Mouse (Mus musculus): ENCODE measurements around the gene Syngr1. TPM values are rescaled to one million over a fixed set of nuclear protein-coding genes. Genes with fewer than 3 reads are reported as not detected.

Gene Syngr1
- polyA plus RNA-seq, 1 experiment from 2014 or later, result 8.7 TPM

GRCm38 (mm10) chr15:80147511-80147910 lies 56.4 kb downstream of the Syngr1 start:
- no peak overlapping the region for H3K4me3 ChIP-seq (ENCODE audit: low read depth, low read length)
- no peak overlapping the region for H3K9ac ChIP-seq (ENCODE audit: low read length)
- peaks cover 6% of the 10 kb centered on the region for H3K36me3 ChIP-seq (ENCODE audit: control insufficient read depth, insufficient read depth, low read length)
- 80% methylated on average over 5 of the region's 5 CpGs for WGBS
- no peaks in the 10 kb centered on the region for H3K4me1 ChIP-seq (ENCODE audit: control insufficient read depth, insufficient read depth, low read length)
- no peak overlapping the region for H3K27ac ChIP-seq (ENCODE audit: low read depth, low read length)
- H3K27me3 ChIP-seq (ENCODE audit: control insufficient read depth, insufficient read depth, low read length), result no peaks in the 10 kb centered on the region
- no peaks in the 10 kb centered on the region for H3K9me3 ChIP-seq (ENCODE audit: control insufficient read depth, low read length)
- no peak for ATAC-seq (ENCODE audit: insufficient read depth, low FRiP score, low TSS enrichment)
- no peak for DNase-seq (ENCODE audit: low spot score)
- no peak overlapping the region for H3K4me2 ChIP-seq (ENCODE audit: low read depth)

GRCm38 (mm10) chr15:80148565-80148964 lies 57.4 kb downstream of the Syngr1 start:
- H3K4me2 ChIP-seq (ENCODE audit: low read depth), result no peak overlapping the region
- H3K27ac ChIP-seq (ENCODE audit: low read depth, low read length), result no peak overlapping the region
- H3K9me3 ChIP-seq (ENCODE audit: control insufficient read depth, low read length), result no peaks in the 10 kb centered on the region
- no peak for ATAC-seq (ENCODE audit: insufficient read depth, low FRiP score, low TSS enrichment)
- peaks cover 9% of the 10 kb centered on the region for H3K36me3 ChIP-seq (ENCODE audit: control insufficient read depth, insufficient read depth, low read length)
- WGBS, result 88% methylated on average over 8 of the region's 8 CpGs
- H3K27me3 ChIP-seq (ENCODE audit: control insufficient read depth, insufficient read depth, low read length), result no peaks in the 10 kb centered on the region
- H3K4me3 ChIP-seq (ENCODE audit: low read depth, low read length), result no peak overlapping the region
- no peaks in the 10 kb centered on the region for H3K4me1 ChIP-seq (ENCODE audit: control insufficient read depth, insufficient read depth, low read length)
- H3K9ac ChIP-seq (ENCODE audit: low read length), result no peak overlapping the region
- no peak for DNase-seq (ENCODE audit: low spot score)

- H3K4me1 ChIP-seq (ENCODE audit: control insufficient read depth, insufficient read depth, low read length), result no peaks in the 10 kb centered on the region
- ATAC-seq (ENCODE audit: insufficient read depth, low FRiP score, low TSS enrichment) (no peak), DNase-seq (ENCODE audit: low spot score) (no peak)
- H3K9ac ChIP-seq (ENCODE audit: low read length), result no peak overlapping the region
- no peak overlapping the region for H3K27ac ChIP-seq (ENCODE audit: low read depth, low read length)
- H3K9me3 ChIP-seq (ENCODE audit: control insufficient read depth, low read length), result no peaks in the 10 kb centered on the region
- no peak overlapping the region for H3K4me3 ChIP-seq (ENCODE audit: low read depth, low read length)
- 94% methylated on average over 7 of the region's 7 CpGs for WGBS
- no peak overlapping the region for H3K4me2 ChIP-seq (ENCODE audit: low read depth)
- no peaks in the 10 kb centered on the region for H3K27me3 ChIP-seq (ENCODE audit: control insufficient read depth, insufficient read depth, low read length)
- H3K36me3 ChIP-seq (ENCODE audit: control insufficient read depth, insufficient read depth, low read length), result peaks cover 16% of the 10 kb centered on the region
Measured at GRCm38 (mm10) chr15:80149517-80149916, 58.4 kb downstream of the Syngr1 start.

GRCm38 (mm10) chr15:80152663-80153062 lies 61.5 kb downstream of the Syngr1 start:
- no peak overlapping the region for H3K4me2 ChIP-seq (ENCODE audit: low read depth)
- H3K4me1 ChIP-seq (ENCODE audit: control insufficient read depth, insufficient read depth, low read length), result no peaks in the 10 kb centered on the region
- no peaks in the 10 kb centered on the region for H3K9me3 ChIP-seq (ENCODE audit: control insufficient read depth, low read length)
- H3K9ac ChIP-seq (ENCODE audit: low read length), result no peak overlapping the region
- DNase-seq (ENCODE audit: low spot score) (no peak), ATAC-seq (ENCODE audit: insufficient read depth, low FRiP score, low TSS enrichment) (no peak)
- WGBS, result 95% methylated on average over 10 of the region's 10 CpGs
- peaks cover 26% of the 10 kb centered on the region for H3K36me3 ChIP-seq (ENCODE audit: control insufficient read depth, insufficient read depth, low read length)
- H3K27ac ChIP-seq (ENCODE audit: low read depth, low read length), result no peak overlapping the region
- H3K4me3 ChIP-seq (ENCODE audit: low read depth, low read length), result no peak overlapping the region
- no peaks in the 10 kb centered on the region for H3K27me3 ChIP-seq (ENCODE audit: control insufficient read depth, insufficient read depth, low read length)

- Histone ChIP-seq H3K9ac (ENCODE audit: low read length) (no peak overlapping the region), H3K4me3 (ENCODE audit: low read depth, low read length) (no peak overlapping the region), H3K4me1 (ENCODE audit: control insufficient read depth, insufficient read depth, low read length) (no peaks in the 10 kb centered on the region), H3K36me3 (ENCODE audit: control insufficient read depth, insufficient read depth, low read length) (peaks cover 33% of the 10 kb centered on the region), H3K27ac (ENCODE audit: low read depth, low read length) (no peak overlapping the region), H3K4me2 (ENCODE audit: low read depth) (no peak overlapping the region), H3K9me3 (ENCODE audit: control insufficient read depth, low read length) (no peaks in the 10 kb centered on the region), H3K27me3 (ENCODE audit: control insufficient read depth, insufficient read depth, low read length) (no peaks in the 10 kb centered on the region)
- ATAC-seq (ENCODE audit: insufficient read depth, low FRiP score, low TSS enrichment) (no peak), DNase-seq (ENCODE audit: low spot score) (no peak)
- 87% methylated on average over 11 of the region's 11 CpGs for WGBS
Measured at GRCm38 (mm10) chr15:80153757-80154156, 62.6 kb downstream of the Syngr1 start.

GRCm38 (mm10) chr15:80155707-80156106 lies 64.6 kb downstream of the Syngr1 start:
- WGBS, result 93% methylated on average over 8 of the region's 8 CpGs
- ATAC-seq (ENCODE audit: insufficient read depth, low FRiP score, low TSS enrichment), result no peak
- Histone ChIP-seq H3K9ac (ENCODE audit: low read length) (no peak overlapping the region), H3K4me1 (ENCODE audit: control insufficient read depth, insufficient read depth, low read length) (no peaks in the 10 kb centered on the region; the same call in 1 of the 2 replicates), H3K27me3 (ENCODE audit: control insufficient read depth, insufficient read depth, low read length) (no peaks in the 10 kb centered on the region), H3K4me2 (ENCODE audit: low read depth) (no peak overlapping the region), H3K4me3 (ENCODE audit: low read depth, low read length) (no peak overlapping the region), H3K9me3 (ENCODE audit: control insufficient read depth, low read length) (no peaks in the 10 kb centered on the region), H3K36me3 (ENCODE audit: control insufficient read depth, insufficient read depth, low read length) (peaks cover 36% of the 10 kb centered on the region), H3K27ac (ENCODE audit: low read depth, low read length) (no peak overlapping the region)
- DNase-seq (ENCODE audit: low spot score), result no peak

GRCm38 (mm10) chr15:80157197-80157943 lies 66.2 kb downstream of the Syngr1 start:
- peaks cover 44% of the 10 kb centered on the region for H3K36me3 ChIP-seq (ENCODE audit: control insufficient read depth, insufficient read depth, low read length)

GRCm38 (mm10) chr15:80158001-80158706 lies 67.0 kb downstream of the Syngr1 start:
- Histone ChIP-seq H3K27ac (ENCODE audit: low read depth, low read length) (no peak overlapping the region), H3K36me3 (ENCODE audit: control insufficient read depth, insufficient read depth, low read length) (peaks cover 41% of the 10 kb centered on the region), H3K4me2 (ENCODE audit: low read depth) (no peak overlapping the region), H3K9me3 (ENCODE audit: control insufficient read depth, low read length) (no peaks in the 10 kb centered on the region), H3K9ac (ENCODE audit: low read length) (no peak overlapping the region), H3K4me1 (ENCODE audit: control insufficient read depth, insufficient read depth, low read length) (no peaks in the 10 kb centered on the region; the same call in 1 of the 2 replicates), H3K4me3 (ENCODE audit: low read depth, low read length) (no peak overlapping the region), H3K27me3 (ENCODE audit: control insufficient read depth, insufficient read depth, low read length) (no peaks in the 10 kb centered on the region)
- ATAC-seq (ENCODE audit: insufficient read depth, low FRiP score, low TSS enrichment) (no peak), DNase-seq (ENCODE audit: low spot score) (no peak)
- 72% methylated on average over 5 of the region's 5 CpGs for WGBS

More at GRCm38 (mm10) chr15:80157197-80157943, 66.2 kb downstream of the Syngr1 start:
- WGBS, result 92% methylated on average over 22 of the region's 22 CpGs
- Histone ChIP-seq H3K9ac (ENCODE audit: low read length) (no peak overlapping the region), H3K4me3 (ENCODE audit: low read depth, low read length) (no peak overlapping the region), H3K27ac (ENCODE audit: low read depth, low read length) (no peak overlapping the region), H3K27me3 (ENCODE audit: control insufficient read depth, insufficient read depth, low read length) (no peaks in the 10 kb centered on the region), H3K4me1 (ENCODE audit: control insufficient read depth, insufficient read depth, low read length) (no peaks in the 10 kb centered on the region; the same call in 1 of the 2 replicates), H3K4me2 (ENCODE audit: low read depth) (no peak overlapping the region), H3K9me3 (ENCODE audit: control insufficient read depth, low read length) (no peaks in the 10 kb centered on the region)
- DNase-seq (ENCODE audit: low spot score) (no peak), ATAC-seq (ENCODE audit: insufficient read depth, low FRiP score, low TSS enrichment) (no peak)

GRCm38 (mm10) chr15:80158707-80159090 lies 67.6 kb downstream of the Syngr1 start:
- H3K27ac ChIP-seq (ENCODE audit: low read depth, low read length), result no peak overlapping the region
- H3K9ac ChIP-seq (ENCODE audit: low read length), result no peak overlapping the region
- peaks cover 39% of the 10 kb centered on the region for H3K36me3 ChIP-seq (ENCODE audit: control insufficient read depth, insufficient read depth, low read length)
- ATAC-seq (ENCODE audit: insufficient read depth, low FRiP score, low TSS enrichment) (no peak), DNase-seq (ENCODE audit: low spot score) (no peak)
- no peaks in the 10 kb centered on the region for H3K27me3 ChIP-seq (ENCODE audit: control insufficient read depth, insufficient read depth, low read length)
- H3K9me3 ChIP-seq (ENCODE audit: control insufficient read depth, low read length), result no peaks in the 10 kb centered on the region
- WGBS, result 57% methylated on average over 4 of the region's 4 CpGs
- no peaks in the 10 kb centered on the region; the same call in 1 of the 2 replicates for H3K4me1 ChIP-seq (ENCODE audit: control insufficient read depth, insufficient read depth, low read length)
- H3K4me2 ChIP-seq (ENCODE audit: low read depth), result no peak overlapping the region
- H3K4me3 ChIP-seq (ENCODE audit: low read depth, low read length), result no peak overlapping the region
